Mouse (Mus musculus): ENCODE measurements around the gene Pdzk1ip1. TPM values are rescaled to one million over a fixed set of nuclear protein-coding genes. Genes with fewer than 3 reads are reported as not detected.

Pdzk1ip1 gene
- total and polyA plus RNA-seq, 3 experiments, result 0.14 TPM; not detected in 2

- Histone ChIP-seq H3K27ac (ENCODE audit: control insufficient read depth, low read depth, low read length) (no peak overlapping the region), H3K27me3 (ENCODE audit: control insufficient read depth in 1 of 2, insufficient read depth in 2 of 2, low read length in 2 of 2) (no peaks in the 10 kb centered on the region), H3K4me1 (ENCODE audit: control insufficient read depth in 1 of 2, insufficient read depth in 2 of 2, low read length in 2 of 2) (peaks cover 20 to 22% of the 10 kb centered on the region in 2 experiments)
Observed at GRCm38 (mm10) chr4:115071668-115072067, 16.8 kb upstream of the Pdzk1ip1 start.

GRCm38 (mm10) chr4:115074789-115075188 lies 13.7 kb upstream of the Pdzk1ip1 start:
- Histone ChIP-seq H3K4me1 (ENCODE audit: control insufficient read depth in 1 of 2, insufficient read depth in 2 of 2, low read length in 2 of 2) (peaks cover 20 to 25% of the 10 kb centered on the region in 2 experiments), H3K27ac (ENCODE audit: control insufficient read depth, low read depth, low read length) (peak overlapping the region; percentile 81), H3K4me3 (ENCODE audit: control insufficient read depth in 1 of 2, insufficient read depth in 1 of 2, low read depth in 2 of 2, low read length in 2 of 2) (peak overlapping the region in 1 of 2 experiments; percentile 8; a peak in 1 of 4 replicates), H3K9ac (ENCODE audit: control insufficient read depth, low read depth, low read length, poor library complexity, severe bottlenecking) (peak overlapping the region; percentile 52), H3K79me2 (ENCODE audit: control insufficient read depth, insufficient read depth, low read length, poor library complexity) (no peaks in the 10 kb centered on the region), H3K27me3 (ENCODE audit: control insufficient read depth in 1 of 2, insufficient read depth in 2 of 2, low read length in 2 of 2) (no peaks in the 10 kb centered on the region), H3K9me3 (replicated peaks; ENCODE audit: insufficient read depth, low read length) (no peaks in the 10 kb centered on the region), H3K36me3 (ENCODE audit: control insufficient read depth in 1 of 2, insufficient read depth in 2 of 2, low read length in 2 of 2) (peaks cover 0 to 19% of the 10 kb centered on the region in 2 experiments; a peak in 2 of 4 replicates)
- DNase-seq (ENCODE audit: low read depth, low spot score), result peak; percentile 46
- TF ChIP-seq CHD2 (IDR thresholded peaks at IDR 0.05; ENCODE audit: low read length), result no peak
- TF ChIP-seq RCOR1 (IDR thresholded peaks at IDR 0.05; ENCODE audit: low read depth, low read length), result 0 out of 2 replicates have a peak, but pooled peaks have one; percentile 55
- 0 out of 2 replicates have a peak, but pooled peaks have one; percentile 3 for TF ChIP-seq ZC3H11A (IDR thresholded peaks at IDR 0.05; ENCODE audit: low read depth, low read length)
- TF ChIP-seq ETS1 (IDR thresholded peaks at IDR 0.05; ENCODE audit: low read depth, low read length), result 0 out of 2 replicates have a peak, but pooled peaks have one; percentile 29
- TF ChIP-seq SIN3A (IDR thresholded peaks at IDR 0.05; ENCODE audit: low read length), result no peak
- no peak for TF ChIP-seq ELF1 (IDR thresholded peaks at IDR 0.05; ENCODE audit: low read depth, low read length)
- no peak for TF ChIP-seq MAFK (IDR thresholded peaks at IDR 0.05; ENCODE audit: borderline replicate concordance, low read depth, low read length)
- TF ChIP-seq HCFC1 (IDR thresholded peaks at IDR 0.05; ENCODE audit: low read depth, low read length), result 0 out of 2 replicates have a peak, but pooled peaks have one; percentile 22
- peak; percentile 53 to 67 for TF ChIP-seq EP300 (IDR thresholded peaks at IDR 0.05; ENCODE audit: low read depth in 1 of 2, low read length in 2 of 2)
- TF ChIP-seq JUND (IDR thresholded peaks at IDR 0.05; ENCODE audit: low read depth, low read length), result 0 out of 2 replicates have a peak, but pooled peaks have one; percentile 34
- TF ChIP-seq POLR2A (IDR thresholded peaks at IDR 0.05; ENCODE audit: control insufficient read depth in 1 of 2, insufficient read depth in 1 of 2, low read depth in 1 of 2, low read length in 2 of 2, poor library complexity in 1 of 2), result no peak
- no peak for TF ChIP-seq MYC (IDR thresholded peaks at IDR 0.05; ENCODE audit: low read depth, low read length)
- TF ChIP-seq GATA1 (IDR thresholded peaks at IDR 0.05; ENCODE audit: low read depth, low read length), result peak; percentile 68
- peak; percentile 28; the same call in 1 of the 2 replicates for TF ChIP-seq BHLHE40 (IDR thresholded peaks at IDR 0.05; ENCODE audit: borderline replicate concordance, low read depth, low read length)
- 0 out of 2 replicates have a peak, but pooled peaks have one; percentile 7 for TF ChIP-seq TCF12 (IDR thresholded peaks at IDR 0.05; ENCODE audit: low read depth, low read length)
- TF ChIP-seq KAT2A (conservative IDR thresholded peaks at IDR 0.05; ENCODE audit: low read depth, low read length), result 0 out of 2 replicates have a peak, but pooled peaks have one; percentile 22

More at GRCm38 (mm10) chr4:115071668-115072067, 16.8 kb upstream of the Pdzk1ip1 start:
- H3K36me3 ChIP-seq (ENCODE audit: control insufficient read depth in 1 of 2, insufficient read depth in 2 of 2, low read length in 2 of 2), result peaks cover 6 to 19% of the 10 kb centered on the region in 2 experiments
- DNase-seq (ENCODE audit: low read depth, low spot score), result peak; percentile 51
- H3K4me3 ChIP-seq (ENCODE audit: control insufficient read depth in 1 of 2, insufficient read depth in 1 of 2, low read depth in 2 of 2, low read length in 2 of 2), result no peak overlapping the region
- H3K9me3 ChIP-seq (replicated peaks; ENCODE audit: insufficient read depth, low read length), result no peaks in the 10 kb centered on the region
- no peaks in the 10 kb centered on the region for H3K79me2 ChIP-seq (ENCODE audit: control insufficient read depth, insufficient read depth, low read length, poor library complexity)
- H3K9ac ChIP-seq (ENCODE audit: control insufficient read depth, low read depth, low read length, poor library complexity, severe bottlenecking), result no peak overlapping the region
- TF ChIP-seq MAX (IDR thresholded peaks at IDR 0.05; ENCODE audit: low read length) (no peak), ETS1 (IDR thresholded peaks at IDR 0.05; ENCODE audit: low read depth, low read length) (no peak), POLR2A (IDR thresholded peaks at IDR 0.05; ENCODE audit: control insufficient read depth in 1 of 2, insufficient read depth in 1 of 2, low read depth in 1 of 2, low read length in 2 of 2, poor library complexity in 1 of 2) (0 out of 4 replicates have a peak, but pooled peaks of 1 of the 2 experiments have one; percentile 10), SIN3A (IDR thresholded peaks at IDR 0.05; ENCODE audit: low read length) (no peak), CTCF (IDR thresholded peaks at IDR 0.05 in 2 of 3, conservative IDR thresholded peaks at IDR 0.05 in 1 of 3; ENCODE audit: control insufficient read depth in 1 of 3, insufficient read depth in 1 of 3, low read depth in 2 of 3, low read length in 3 of 3, poor library complexity in 1 of 3, severe bottlenecking in 1 of 3) (peak in 2 of 3 experiments; percentile 4 to 39; a peak in 2 of 6 replicates), MXI1 (IDR thresholded peaks at IDR 0.05; ENCODE audit: low read depth, low read length) (no peak), TCF12 (IDR thresholded peaks at IDR 0.05; ENCODE audit: low read depth, low read length) (no peak)
